Mouse (Mus musculus): ENCODE data around the gene Pam. TPM values are rescaled to one million over a fixed set of nuclear protein-coding genes. Genes with fewer than 3 reads are reported as not detected.
"Not testable (repeated sequence)": the region's sequence is repeated elsewhere in the genome, so short reads cannot be mapped to it uniquely, and the experiment has no call there.

Pam gene
- total RNA-seq, 2 experiments from 2014 or later: 25.5 to 55.3 TPM

- ATAC-seq (replicated peaks; ENCODE audit: poor library complexity, severe bottlenecking): no peak
These were observed 309.6 kb downstream of the Pam start for GRCm38 (mm10) chr1:97785685-97786393.

DNA sequence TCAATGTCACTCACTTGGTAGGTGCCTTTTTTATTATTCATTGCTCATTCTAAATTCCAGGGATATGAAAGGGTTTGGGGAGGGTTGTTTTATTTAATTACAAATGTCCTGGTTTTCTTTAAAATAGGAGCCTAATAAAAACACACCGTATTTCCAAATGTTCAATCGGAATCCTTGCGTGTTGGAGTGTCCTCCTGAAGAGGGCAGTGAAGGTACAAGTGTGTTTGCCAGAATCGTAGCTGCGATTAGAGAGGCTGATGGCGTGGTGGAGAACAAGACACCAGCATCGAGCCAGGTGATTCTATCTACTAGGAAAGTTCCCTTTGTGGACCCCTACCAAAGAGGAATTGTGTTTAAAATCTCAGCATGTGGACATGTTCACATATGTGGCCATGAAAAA lies 310.5 kb downstream of the Pam start:
- no peak for ATAC-seq (replicated peaks; ENCODE audit: poor library complexity, severe bottlenecking)

GRCm38 (mm10) chr1:97781674-97782073 lies 313.8 kb downstream of the Pam start:
- ATAC-seq (replicated peaks; ENCODE audit: poor library complexity, severe bottlenecking): peak; percentile 92

GRCm38 (mm10) chr1:97773973-97774372 lies 321.5 kb downstream of the Pam start:
- ATAC-seq (replicated peaks; ENCODE audit: poor library complexity, severe bottlenecking): no peak

DNA sequence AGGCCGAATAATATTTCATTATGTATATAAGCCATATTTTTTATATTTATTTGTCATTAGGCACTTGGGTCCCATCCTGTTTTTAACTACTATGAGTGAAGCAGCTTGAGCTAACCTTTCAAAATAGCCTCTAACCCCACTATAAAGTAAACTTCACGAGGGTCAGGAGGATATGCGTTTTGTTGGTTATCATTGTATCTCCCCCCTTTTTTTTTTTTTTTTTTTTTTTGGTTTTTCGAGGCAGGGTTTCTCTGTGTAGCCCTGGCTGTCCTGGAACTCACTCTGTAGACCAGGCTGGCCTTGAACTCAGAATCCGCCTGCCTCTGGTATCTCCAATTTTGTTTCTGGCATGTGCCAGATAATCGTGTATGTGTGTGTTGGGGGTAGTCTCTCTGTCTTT lies 322.1 kb downstream of the Pam start:
- ATAC-seq (replicated peaks; ENCODE audit: poor library complexity, severe bottlenecking): no peak

DNA sequence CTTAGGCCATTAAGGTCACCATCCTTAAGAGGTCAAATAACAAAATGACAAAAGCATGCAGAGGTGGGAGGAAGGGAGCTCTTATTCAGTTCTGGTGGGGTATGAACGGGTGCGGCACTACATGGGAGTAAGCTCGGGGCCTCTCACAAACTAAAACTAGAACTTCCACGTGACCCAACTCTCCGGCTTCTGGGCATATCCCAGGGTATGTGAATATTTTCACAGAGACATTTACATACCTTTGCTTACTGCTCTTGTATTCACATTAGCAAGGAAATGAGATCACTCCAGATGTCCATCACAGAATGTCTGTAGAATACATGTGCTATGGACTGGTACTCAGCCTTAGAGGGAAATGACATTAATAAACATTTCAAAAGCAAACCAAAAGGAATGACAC lies 323.7 kb downstream of the Pam start:
- no peak for ATAC-seq (replicated peaks; ENCODE audit: poor library complexity, severe bottlenecking)

DNA sequence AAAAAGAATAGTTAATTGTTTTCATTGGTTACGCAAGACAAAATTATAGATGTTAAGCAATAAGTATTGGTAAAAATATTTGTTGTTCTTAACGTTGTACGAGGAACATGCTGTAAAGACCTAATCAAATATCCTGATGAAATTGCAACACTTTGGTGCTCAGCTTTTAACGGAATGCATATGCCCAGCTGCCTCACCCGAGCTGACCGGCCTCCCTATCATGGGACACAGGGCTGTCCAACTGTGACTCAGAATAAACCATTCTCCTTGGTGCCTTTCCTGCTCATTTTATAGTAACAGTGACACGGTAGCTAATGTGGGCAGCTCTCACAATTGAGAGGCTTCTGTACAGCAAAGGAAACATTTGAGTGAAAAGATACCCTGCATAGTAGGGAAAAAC lies 324.3 kb downstream of the Pam start:
- peak; percentile 18 for ATAC-seq (replicated peaks; ENCODE audit: poor library complexity, severe bottlenecking)

- ATAC-seq (replicated peaks; ENCODE audit: poor library complexity, severe bottlenecking): peak; percentile 81
These were observed 325.3 kb downstream of the Pam start, which contains the start of the genes Gin1 and Ppip5k2 for GRCm38 (mm10) chr1:97769904-97770753. Gene Gin1 (plus strand): TSS chr1:97770172. Gene Ppip5k2 (minus strand): TSS chr1:97770411.

GRCm38 (mm10) chr1:97769294-97769903 lies 326.0 kb downstream of the Pam start:
- peak; percentile 45 for ATAC-seq (replicated peaks; ENCODE audit: poor library complexity, severe bottlenecking)

- ATAC-seq (replicated peaks; ENCODE audit: poor library complexity, severe bottlenecking): peak; percentile 32
These were observed 326.5 kb downstream of the Pam start for GRCm38 (mm10) chr1:97768906-97769293.

- no peak for ATAC-seq (replicated peaks; ENCODE audit: poor library complexity, severe bottlenecking)
These were observed 327.4 kb downstream of the Pam start for GRCm38 (mm10) chr1:97768089-97768488.

- ATAC-seq (replicated peaks; ENCODE audit: poor library complexity, severe bottlenecking): not testable (repeated sequence)
These were observed 329.7 kb downstream of the Pam start for GRCm38 (mm10) chr1:97765712-97766111.

DNA sequence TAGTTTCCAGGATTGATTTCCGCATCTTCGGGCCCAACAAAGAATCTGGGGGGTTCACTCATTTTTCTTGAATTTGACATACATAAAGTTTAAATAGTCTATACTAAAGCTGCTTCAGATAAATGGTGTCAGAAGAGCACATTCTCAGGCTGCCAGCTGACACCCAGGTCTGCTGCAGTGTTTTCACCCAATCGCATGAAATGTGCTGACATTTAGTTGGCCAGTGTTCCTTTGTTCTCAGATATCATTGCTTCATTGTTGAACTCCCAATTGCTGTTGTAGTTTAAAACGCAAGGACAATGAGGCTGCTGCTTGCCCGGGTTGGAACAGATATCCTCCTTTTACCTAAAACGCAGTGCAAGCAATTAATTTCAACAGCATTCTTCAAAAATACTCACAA lies 334.0 kb downstream of the Pam start:
- no peak for ATAC-seq (replicated peaks; ENCODE audit: poor library complexity, severe bottlenecking)

DNA sequence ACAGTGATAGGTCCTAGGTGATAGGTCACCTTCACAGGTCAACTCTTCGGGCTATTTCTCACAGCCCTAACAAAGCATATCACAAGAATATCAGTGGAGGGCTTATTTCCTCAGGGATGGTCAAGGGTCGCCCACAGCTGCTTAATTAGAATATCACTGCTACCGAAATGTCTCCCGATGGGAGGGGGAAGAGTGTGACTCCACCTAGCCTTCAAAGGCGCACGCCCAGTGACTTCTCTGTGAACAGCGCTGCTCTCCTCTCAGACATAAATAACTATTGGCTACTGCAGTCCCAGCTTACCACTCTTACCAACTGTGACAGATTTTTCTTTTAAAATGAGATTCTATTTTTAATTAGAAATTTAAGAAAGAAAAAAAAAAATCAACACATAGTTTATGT lies 334.8 kb downstream of the Pam start:
- ATAC-seq (replicated peaks; ENCODE audit: poor library complexity, severe bottlenecking): no peak

DNA sequence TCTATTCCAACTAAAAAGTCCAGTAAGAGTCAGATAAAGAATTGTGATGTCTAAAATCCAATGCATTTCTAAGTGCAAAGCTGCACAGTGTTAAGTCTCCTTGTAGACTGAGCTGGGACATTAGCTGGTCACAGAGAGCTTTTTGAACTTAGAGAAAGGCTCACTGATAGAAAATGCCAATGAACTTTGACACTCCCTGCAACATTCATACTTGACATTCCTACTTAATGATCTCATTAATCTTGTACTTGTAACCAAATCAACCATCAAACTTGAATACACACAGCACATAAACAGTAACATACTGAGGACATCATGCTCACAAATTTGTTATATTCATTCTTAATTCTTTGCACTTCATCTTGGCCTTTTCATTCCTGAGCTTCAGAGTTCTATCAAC lies 335.6 kb downstream of the Pam start:
- no peak for ATAC-seq (replicated peaks; ENCODE audit: poor library complexity, severe bottlenecking)

DNA sequence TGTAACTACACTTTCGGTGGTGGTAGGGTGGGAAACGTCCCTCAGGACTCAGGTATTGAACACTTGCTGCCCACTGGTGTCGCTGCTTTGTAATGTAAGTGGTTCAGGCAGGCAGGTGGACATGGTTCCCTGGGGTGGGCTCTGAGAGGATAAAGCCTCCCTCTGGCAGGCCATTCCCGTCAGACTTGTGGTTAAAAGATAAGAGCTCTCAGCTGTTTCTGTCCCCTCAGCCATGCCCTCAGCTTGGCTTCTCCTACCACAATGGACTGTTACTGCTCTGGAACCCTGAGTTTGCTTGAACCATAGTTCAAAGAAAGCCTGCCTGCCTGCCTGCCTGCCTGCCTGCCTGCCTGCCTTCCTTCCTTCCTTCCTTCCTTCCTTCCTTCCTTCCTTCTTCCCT lies 341.1 kb downstream of the Pam start:
- ATAC-seq (replicated peaks; ENCODE audit: poor library complexity, severe bottlenecking): no peak

DNA sequence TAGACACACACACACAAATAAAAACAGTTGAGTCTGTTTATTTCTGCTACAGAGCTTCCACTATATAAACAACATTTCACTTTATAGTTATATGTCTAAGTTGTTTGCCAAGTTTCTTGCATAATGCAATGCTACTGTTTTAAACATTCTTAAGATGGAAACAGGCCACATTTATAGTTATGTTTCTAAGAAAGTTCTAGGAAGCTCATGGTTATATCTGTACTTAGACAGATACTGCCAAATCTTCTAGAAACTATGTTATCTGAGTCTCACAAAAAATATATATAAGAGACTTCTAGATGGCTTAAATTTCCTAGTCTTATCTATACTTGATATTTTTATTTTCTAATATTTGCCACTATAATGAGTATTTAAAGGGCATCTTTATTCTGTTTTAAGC lies 342.2 kb downstream of the Pam start:
- ATAC-seq (replicated peaks; ENCODE audit: poor library complexity, severe bottlenecking): no peak

- ATAC-seq (replicated peaks; ENCODE audit: poor library complexity, severe bottlenecking): no peak
These were observed 347.3 kb downstream of the Pam start for GRCm38 (mm10) chr1:97748163-97748562.

- no peak for ATAC-seq (replicated peaks; ENCODE audit: poor library complexity, severe bottlenecking)
These were observed 349.2 kb downstream of the Pam start for GRCm38 (mm10) chr1:97746261-97746660.

GRCm38 (mm10) chr1:97745712-97746111 lies 349.7 kb downstream of the Pam start:
- ATAC-seq (replicated peaks; ENCODE audit: poor library complexity, severe bottlenecking): no peak
